Mouse (Mus musculus) kidney, postnatal 0 days (tissue): ENCODE results near the gene Styxl1. TPM values are rescaled to one million over a fixed set of nuclear protein-coding genes. Genes with fewer than 3 reads are reported as not detected.

Source experiments
- ATAC-seq: fragments of 200-750 bp; cut with Nextera tagmentation; replicated peaks from 2 replicates; pipeline ENCODE4 v1.8.0; 2017; ENCODE audit warnings: low read depth, moderate number of reproducible peaks, moderate TSS enrichment, moderate library complexity; ENCODE audit not compliant: low FRiP score
- DNase-seq: peaks from one replicate; pipeline ENCODE4 v3.0.0-alpha.2; 2016; ENCODE audit warnings: low spot score
- H3K27ac ChIP-seq: fragments of 300-500 bp; sonication (generic); 2 replicates; pipeline ENCODE4 v1.5.1; 2014; ENCODE audit warnings: mild to moderate bottlenecking
- H3K27me3 ChIP-seq: fragments of 300-500 bp; sonication (generic); 2 replicates; pipeline ENCODE4 v1.6.1; 2014; ENCODE audit warnings: low read length, mixed read lengths; ENCODE audit not compliant: insufficient read depth
- H3K36me3 ChIP-seq: fragments of 300-500 bp; sonication (generic); 2 replicates; pipeline ENCODE4 v1.6.1; 2014; ENCODE audit warnings: low read length, mixed read lengths; ENCODE audit not compliant: insufficient read depth
- H3K4me1 ChIP-seq: fragments of 300-500 bp; sonication (generic); replicated peaks from 2 replicates; pipeline ENCODE4 v1.6.1; 2014; ENCODE audit warnings: antibody characterized with exemption, low read length, mixed read lengths; ENCODE audit not compliant: insufficient read depth
- H3K4me2 ChIP-seq: fragments of 300-500 bp; sonication (generic); 2 replicates; pipeline ENCODE4 v1.6.1; 2014; ENCODE audit warnings: mild to moderate bottlenecking, low read length, moderate library complexity, mixed read lengths
- H3K4me3 ChIP-seq: fragments of 300-500 bp; sonication (generic); replicated peaks from 2 replicates; pipeline ENCODE4 v1.5.1; 2014; ENCODE audit warnings: low read depth, low read length
- H3K9ac ChIP-seq: fragments of 300-500 bp; sonication (generic); 2 replicates; pipeline ENCODE4 v1.6.1; 2014; ENCODE audit warnings: low read depth, low read length
- H3K9me3 ChIP-seq: fragments of 300-500 bp; sonication (generic); replicated peaks from 2 replicates; pipeline ENCODE4 v1.6.1; 2016; ENCODE audit warnings: low read length, inconsistent platforms, mixed read lengths
- CTCF ChIP-seq: IDR thresholded peaks from 2 replicates; pipeline ENCODE4 v1.5.1; 2016; ENCODE audit warnings: antibody characterized with exemption, low read depth, mild to moderate bottlenecking, moderate library complexity
- WGBS: fragments of 180-500 bp; shearing (Covaris S2); extraction: QIAGEN DNeasy Blood & Tissue Kit; methylation state at CpG from one replicate; pipeline ENCODE4 v1.1.7; 2014; 5-methylcytosine and 5-hydroxymethylcytosine counted together
- polyA plus RNA-seq: library from polyadenylated mRNA; unstranded; fragments of >200 nt; fragmentation: Nextera tagmentation; extraction: Ambion mirVana; gene quantifications from 2 replicates; pipeline ENCODE4 v1.2.1, GENCODE M21; 2015

The Styxl1 gene
- polyA plus RNA-seq, 1 experiment from 2014 or later = 0.53 TPM

DNA sequence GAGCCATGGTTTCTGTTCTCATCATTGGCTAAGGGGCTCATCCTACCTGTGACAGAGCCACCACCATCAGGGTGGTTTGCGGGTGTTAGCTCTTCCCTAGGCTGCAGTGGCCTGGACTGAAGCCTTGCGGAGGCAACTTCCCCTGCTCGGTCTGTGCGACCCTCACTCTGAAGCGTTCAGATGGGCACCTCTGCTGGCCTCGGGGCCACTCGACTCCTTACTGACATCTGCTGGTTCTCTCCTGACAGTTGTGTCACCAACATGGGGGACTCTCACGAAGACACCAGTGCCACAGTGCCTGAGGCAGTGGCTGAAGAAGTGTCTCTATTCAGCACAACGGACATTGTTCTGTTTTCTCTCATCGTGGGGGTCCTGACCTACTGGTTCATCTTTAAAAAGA is 62.6 kb downstream of the Styxl1 start:
- TF ChIP-seq CTCF = peak; percentile 48; the same call in 1 of the 2 replicates
- no peak overlapping the region for H3K27ac ChIP-seq
- ATAC-seq (no peak), DNase-seq (no peak)
- H3K27me3 ChIP-seq = no peaks in the 10 kb centered on the region
- H3K4me3 ChIP-seq = no peak overlapping the region
- H3K4me2 ChIP-seq = no peak overlapping the region
- no peak overlapping the region for H3K9ac ChIP-seq
- WGBS = 61% methylated on average over 10 of the region's 10 CpGs
- H3K36me3 ChIP-seq = peaks cover 13% of the 10 kb centered on the region
- H3K4me1 ChIP-seq = peaks cover 16% of the 10 kb centered on the region
- H3K9me3 ChIP-seq = no peaks in the 10 kb centered on the region

DNA sequence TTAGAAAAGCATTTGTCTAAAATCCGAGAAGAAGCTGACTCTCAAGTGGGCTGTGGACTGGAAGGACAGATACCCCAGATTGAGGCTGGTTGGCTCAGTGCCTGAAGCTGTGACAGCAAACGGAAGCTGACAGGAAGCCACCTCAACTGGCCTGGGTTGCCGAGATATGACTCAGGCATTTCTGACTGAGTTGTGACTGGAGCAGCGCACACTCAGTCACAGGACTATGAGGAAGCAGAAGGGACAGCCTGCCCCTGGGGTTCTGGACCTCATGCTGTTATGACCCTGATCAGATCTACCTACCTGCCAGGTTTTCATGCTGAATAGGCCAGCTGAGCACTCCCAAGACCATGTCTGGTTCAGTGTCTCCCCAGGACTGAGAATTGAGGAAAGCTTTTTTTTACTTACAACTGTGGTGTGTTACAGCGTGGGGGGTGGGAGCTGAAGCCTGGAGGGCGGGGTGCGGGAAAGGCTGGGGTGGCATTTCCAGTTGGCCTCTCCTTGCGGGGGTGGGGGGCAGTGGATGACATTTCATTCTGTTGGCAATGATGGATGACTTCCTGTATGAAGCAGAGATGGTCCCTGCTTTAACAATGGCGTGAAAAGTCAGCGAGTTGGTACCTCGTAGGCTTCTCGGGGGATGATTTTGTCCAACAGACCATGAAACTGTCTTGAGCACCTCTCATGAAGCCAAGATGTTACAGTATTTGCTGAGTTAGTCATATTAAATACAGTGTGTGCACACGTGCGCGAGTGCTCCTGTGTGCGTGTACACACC is 64.6 kb downstream of the Styxl1 start:
- TF ChIP-seq CTCF = no peak
- Histone ChIP-seq H3K4me3 (no peak overlapping the region), H3K4me1 (peaks cover 16% of the 10 kb centered on the region), H3K27ac (peak overlapping the region; percentile 80), H3K36me3 (peaks cover 13% of the 10 kb centered on the region), H3K4me2 (peak overlapping the region; percentile 30), H3K27me3 (no peaks in the 10 kb centered on the region), H3K9ac (0 out of 2 replicates have a peak overlapping the region, but pooled peaks have one; percentile 23), H3K9me3 (no peaks in the 10 kb centered on the region)
- DNase-seq = peak; percentile 74
- ATAC-seq = peak; percentile 21; the same call in 1 of the 2 replicates
- 35% methylated on average over 16 of the region's 16 CpGs for WGBS

GRCm38 (mm10) chr5:135712803-135713202 is 65.4 kb downstream of the Styxl1 start:
- no peaks in the 10 kb centered on the region for H3K27me3 ChIP-seq
- H3K4me3 ChIP-seq = no peak overlapping the region
- peaks cover 13% of the 10 kb centered on the region for H3K36me3 ChIP-seq
- TF ChIP-seq CTCF = no peak
- H3K9me3 ChIP-seq = no peaks in the 10 kb centered on the region
- H3K9ac ChIP-seq = no peak overlapping the region
- 62% methylated on average over 4 of the region's 4 CpGs for WGBS
- DNase-seq = no peak
- peaks cover 16% of the 10 kb centered on the region for H3K4me1 ChIP-seq
- no peak overlapping the region for H3K4me2 ChIP-seq
- ATAC-seq = no peak
- peak overlapping the region; percentile 80 for H3K27ac ChIP-seq

GRCm38 (mm10) chr5:135711582-135712355 is 66.4 kb downstream of the Styxl1 start:
- H3K36me3 ChIP-seq = 0 out of 2 replicates have a peak, but pooled peaks cover 10% of the 10 kb centered on the region
- ATAC-seq = peak; percentile 78

DNA sequence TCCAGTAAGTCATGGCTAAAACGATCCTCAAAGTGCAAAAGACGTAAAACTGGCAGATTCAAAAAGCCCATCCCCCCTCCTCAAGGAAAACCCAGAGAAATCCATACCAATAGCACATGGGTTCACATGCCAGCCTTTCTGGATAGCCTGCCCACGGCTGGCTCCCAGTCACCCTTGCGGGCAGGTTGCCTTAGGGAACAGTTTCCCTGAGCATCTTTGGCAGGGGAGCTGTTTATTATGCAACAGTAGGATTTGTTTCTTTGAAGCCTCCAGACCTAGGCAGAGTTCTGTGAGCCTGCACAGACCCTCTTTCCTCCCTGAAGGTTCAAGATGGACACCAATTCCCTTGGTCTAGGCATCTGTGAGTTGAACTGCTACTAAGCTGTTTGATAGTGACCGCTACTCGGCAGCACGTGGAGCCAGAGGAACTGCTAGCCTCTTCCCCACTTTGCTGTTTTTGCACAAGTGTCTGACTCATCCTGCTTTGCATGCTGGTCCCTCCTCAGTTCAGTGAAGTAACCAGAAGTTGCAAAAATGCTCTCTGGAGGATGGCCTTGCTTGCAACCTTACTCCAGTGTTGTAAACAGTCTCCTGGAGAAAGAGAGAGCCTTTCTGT is 67.5 kb downstream of the Styxl1 start:
- WGBS = 82% methylated on average over 7 of the region's 7 CpGs
- no peak overlapping the region for H3K4me2 ChIP-seq
- TF ChIP-seq CTCF = no peak
- H3K4me3 ChIP-seq = no peak overlapping the region
- no peaks in the 10 kb centered on the region for H3K9me3 ChIP-seq
- DNase-seq = no peak
- no peak for ATAC-seq
- H3K27me3 ChIP-seq = no peaks in the 10 kb centered on the region
- H3K9ac ChIP-seq = no peak overlapping the region
- 0 out of 2 replicates have a peak, but pooled peaks cover 8% of the 10 kb centered on the region for H3K36me3 ChIP-seq
- peak overlapping the region; percentile 80 for H3K27ac ChIP-seq
- H3K4me1 ChIP-seq = peaks cover 16% of the 10 kb centered on the region

More at GRCm38 (mm10) chr5:135711582-135712355, 66.4 kb downstream of the Styxl1 start:
- peak overlapping the region; percentile 80 for H3K27ac ChIP-seq
- 55% methylated on average over 13 of the region's 13 CpGs for WGBS
- no peak for TF ChIP-seq CTCF
- H3K27me3 ChIP-seq = no peaks in the 10 kb centered on the region
- no peak overlapping the region for H3K4me2 ChIP-seq
- DNase-seq = peak; percentile 49
- no peak overlapping the region for H3K4me3 ChIP-seq
- H3K9me3 ChIP-seq = no peaks in the 10 kb centered on the region
- H3K9ac ChIP-seq = no peak overlapping the region
- H3K4me1 ChIP-seq = peaks cover 16% of the 10 kb centered on the region

DNA sequence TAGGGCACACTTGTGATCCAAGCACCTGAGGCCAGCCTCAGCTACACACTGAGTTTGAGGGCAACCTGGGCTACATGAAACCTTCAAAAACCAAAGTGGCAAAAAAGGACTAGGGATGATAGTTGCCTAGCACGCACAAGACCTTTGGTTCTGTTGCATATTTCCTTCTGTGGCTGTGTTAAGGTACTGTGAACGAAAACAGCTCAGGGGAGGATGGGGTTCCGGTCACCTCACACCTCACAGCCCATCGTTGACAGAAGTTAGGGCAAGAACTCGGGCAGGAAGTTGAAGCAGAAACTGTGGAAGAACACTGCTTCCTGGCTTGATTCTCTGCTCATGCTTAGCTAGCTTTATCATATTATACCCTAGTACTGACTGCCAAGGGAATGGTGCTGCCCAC is 68.5 kb downstream of the Styxl1 start:
- no peak for TF ChIP-seq CTCF
- DNase-seq (no peak), ATAC-seq (no peak)
- no peak overlapping the region for H3K27ac ChIP-seq
- no peak overlapping the region for H3K4me2 ChIP-seq
- H3K27me3 ChIP-seq = no peaks in the 10 kb centered on the region
- no peak overlapping the region for H3K4me3 ChIP-seq
- H3K4me1 ChIP-seq = peaks cover 16% of the 10 kb centered on the region
- H3K36me3 ChIP-seq = 0 out of 2 replicates have a peak, but pooled peaks cover 8% of the 10 kb centered on the region
- H3K9me3 ChIP-seq = no peaks in the 10 kb centered on the region
- H3K9ac ChIP-seq = no peak overlapping the region
- 92% methylated on average over 5 of the region's 5 CpGs for WGBS
